In genomic region chrX:104199611-104200387, GRCm38 (mm10) we compare ENCODE assay signal across 8 mouse cellular contexts. TPM values are rescaled to one million over a fixed set of nuclear protein-coding genes. Genes with fewer than 3 reads are reported as not detected.
A peak's percentile ranks its signal among the peaks of the same experiment; 100 is the strongest.
DNase-seq lines count a peak whose midpoint lies in the region; ATAC-seq and TF ChIP-seq lines count a peak whose summit lies in the region.

No protein-coding gene starts in this region.

- WGBS in forebrain, embryonic 10.5 days = 31% methylated on average over 90 of the region's 100 CpGs
- WGBS in heart, postnatal 0 days = 14% methylated on average over 51 of the region's 100 CpGs
- WGBS in liver, embryonic 15.5 days (ENCODE audit: insufficient replicate concordance) = 15% methylated on average over 61 of the region's 100 CpGs
- WGBS in olfactory bulb, adult 2 months = 35% methylated on average over 90 of the region's 100 CpGs

- H3K36me3 ChIP-seq in forebrain, embryonic 10.5 days (replicated peaks) = no peaks in the 10 kb centered on the region
- no peaks in the 10 kb centered on the region for H3K36me3 ChIP-seq in heart, postnatal 0 days (replicated peaks; ENCODE audit: control insufficient read depth, insufficient read depth, low read length)
- H3K36me3 ChIP-seq in liver, embryonic 15.5 days (replicated peaks) = no peaks in the 10 kb centered on the region

- peak; percentile 0 for DNase-seq in 3134 (ENCODE audit: extremely low read depth, insufficient read length, low spot score)
- peak; percentile 12 to 35 for DNase-seq in adrenal gland, postnatal 4 days (ENCODE audit: low spot score in 2 of 2)
- DNase-seq in forebrain, embryonic 10.5 days (ENCODE audit: extremely low spot score, low spot score) = peak; percentile 37
- DNase-seq in heart, postnatal 0 days (ENCODE audit: low spot score) = peak; percentile 16
- peak; percentile 51 to 71 for DNase-seq in kidney, postnatal 25 days
- DNase-seq in thymus, postnatal 36 days = peak; percentile 8 to 25

- no peak for TF ChIP-seq EP300 in heart, postnatal 0 days (IDR thresholded peaks at IDR 0.05; ENCODE audit: low read depth)

- H3K27ac ChIP-seq in forebrain, embryonic 10.5 days = peak overlapping the region; percentile 81
- peak overlapping the region; percentile 55; the same call in 1 of the 2 replicates for H3K27ac ChIP-seq in heart, postnatal 0 days (ENCODE audit: low read depth)
- no peak overlapping the region for H3K27ac ChIP-seq in liver, embryonic 15.5 days (replicated peaks)
- H3K27ac ChIP-seq in olfactory bulb, adult 2 months (ENCODE audit: insufficient read depth, low read depth, low read length) = peak overlapping the region; percentile 93

- peaks cover 98% of the 10 kb centered on the region for H3K27me3 ChIP-seq in forebrain, embryonic 10.5 days (ENCODE audit: poor library complexity, severe bottlenecking)
- H3K27me3 ChIP-seq in heart, postnatal 0 days (ENCODE audit: control insufficient read depth, insufficient read depth, low read length) = peaks cover 13% of the 10 kb centered on the region; the same call in 1 of the 2 replicates
- H3K27me3 ChIP-seq in liver, embryonic 15.5 days = peaks cover 83% of the 10 kb centered on the region

- H3K9ac ChIP-seq in heart, postnatal 0 days (replicated peaks; ENCODE audit: low read depth, low read length) = peak overlapping the region; percentile 40; the same call in 1 of the 2 replicates
- H3K9ac ChIP-seq in liver, embryonic 15.5 days = no peak overlapping the region

- TF ChIP-seq POLR2A in olfactory bulb, adult 2 months (IDR thresholded peaks at IDR 0.05; ENCODE audit: insufficient read depth, low read depth, low read length) = no peak

- H3K4me3 ChIP-seq in forebrain, embryonic 10.5 days = peak overlapping the region; percentile 59
- H3K4me3 ChIP-seq in heart, postnatal 0 days (ENCODE audit: low read depth, low read length) = peak overlapping the region; percentile 55
- peak overlapping the region; percentile 39 for H3K4me3 ChIP-seq in liver, embryonic 15.5 days (replicated peaks)
- H3K4me3 ChIP-seq in olfactory bulb, adult 2 months (ENCODE audit: insufficient read depth, low read depth, low read length) = peak overlapping the region; percentile 85

- ATAC-seq in heart, postnatal 0 days (ENCODE audit: insufficient read depth, low read depth) = peak; percentile 42
- ATAC-seq in liver, embryonic 15.5 days (ENCODE audit: insufficient read depth) = no peak

- H3K4me2 ChIP-seq in heart, postnatal 0 days (ENCODE audit: low read depth, low read length) = peak overlapping the region; percentile 76
- H3K4me2 ChIP-seq in liver, embryonic 15.5 days = peak overlapping the region; percentile 61

- H3K9me3 ChIP-seq in forebrain, embryonic 10.5 days = peaks cover 9% of the 10 kb centered on the region; the same call in 1 of the 2 replicates
- no peaks in the 10 kb centered on the region for H3K9me3 ChIP-seq in heart, postnatal 0 days (replicated peaks; ENCODE audit: control insufficient read depth, low read length)
- no peaks in the 10 kb centered on the region for H3K9me3 ChIP-seq in liver, embryonic 15.5 days (replicated peaks)

- peaks cover 16% of the 10 kb centered on the region for H3K4me1 ChIP-seq in forebrain, embryonic 10.5 days
- H3K4me1 ChIP-seq in heart, postnatal 0 days (ENCODE audit: control insufficient read depth, insufficient read depth) = no peaks in the 10 kb centered on the region
- no peaks in the 10 kb centered on the region for H3K4me1 ChIP-seq in liver, embryonic 15.5 days (replicated peaks)
- H3K4me1 ChIP-seq in olfactory bulb, adult 2 months (ENCODE audit: control insufficient read depth, insufficient read depth, low read length) = no peaks in the 10 kb centered on the region

- no peak for TF ChIP-seq CTCF in heart, postnatal 0 days (IDR thresholded peaks at IDR 0.05; ENCODE audit: low read depth)
- TF ChIP-seq CTCF in olfactory bulb, adult 2 months (IDR thresholded peaks at IDR 0.05; ENCODE audit: insufficient read depth, low read depth, low read length) = no peak

RNA-seq across cellular contexts. Expression of gene Nexmif, which starts 1.2 kb away (rescaled TPM):
- 10 to 100 TPM; 16.9 to 17.2 TPM for total RNA-seq in adrenal gland, postnatal 4 days (2021)
- 0.64 and 0.66 TPM in 2 replicates for polyA plus RNA-seq in forebrain, embryonic 10.5 days (2016; fragmentation: Nextera tagmentation; extraction: Ambion mirVana)
- 0.69 and 1.7 TPM in 2 replicates for total RNA-seq in heart, postnatal 0 days (2014; rRNA removed; ENCODE audit: low replicate concordance)
- polyA plus RNA-seq in heart, postnatal 0 days (2015; fragmentation: Nextera tagmentation; extraction: Ambion mirVana) = 0.59 and 0.74 TPM in 2 replicates
- 0.05 TPM in 1 of 2 replicates, not detected in the other for polyA plus RNA-seq in liver, embryonic 15.5 days (2015; fragmentation: Nextera tagmentation; extraction: Ambion mirVana)
- not detected in 2 replicates for polyA plus RNA-seq in olfactory bulb, adult 2 months (2012; ENCODE audit: insufficient read depth, insufficient read length, low replicate concordance, missing spikeins)

Comparison
In these comparisons a context has a peak if more than half of its experiments do, and no peak if none do; other contexts are left out.
1. DNase-seq: peak in every context shown above with its lines; median percentile 61 in kidney, postnatal 25 days; 37 in forebrain, embryonic 10.5 days; 24 in adrenal gland, postnatal 4 days; 16 in thymus, postnatal 36 days; 16 in heart, postnatal 0 days; 0 in 3134.